Mouse (Mus musculus) myocyte (in vitro differentiated cells): ENCODE measurements around the gene Ep400.

ENCODE experiments used
- E2F4 ChIP-seq: IDR thresholded peaks from one replicate; pipeline ENCODE4 v1.6.1; 2011; ENCODE audit warnings: mild to moderate bottlenecking, control low read depth, moderate library complexity; ENCODE audit not compliant: insufficient read depth
- POLR2A ChIP-seq: IDR thresholded peaks from one replicate; pipeline ENCODE4 v1.6.1; 2011; ENCODE audit warnings: low read depth, mild to moderate bottlenecking, control low read depth, moderate library complexity; ENCODE audit not compliant: insufficient read length
- TCF12 ChIP-seq: IDR thresholded peaks from one replicate; pipeline ENCODE4 v1.6.1; 2011; ENCODE audit warnings: mild to moderate bottlenecking, control low read depth; ENCODE audit not compliant: poor library complexity, insufficient read depth, severe bottlenecking

DNA sequence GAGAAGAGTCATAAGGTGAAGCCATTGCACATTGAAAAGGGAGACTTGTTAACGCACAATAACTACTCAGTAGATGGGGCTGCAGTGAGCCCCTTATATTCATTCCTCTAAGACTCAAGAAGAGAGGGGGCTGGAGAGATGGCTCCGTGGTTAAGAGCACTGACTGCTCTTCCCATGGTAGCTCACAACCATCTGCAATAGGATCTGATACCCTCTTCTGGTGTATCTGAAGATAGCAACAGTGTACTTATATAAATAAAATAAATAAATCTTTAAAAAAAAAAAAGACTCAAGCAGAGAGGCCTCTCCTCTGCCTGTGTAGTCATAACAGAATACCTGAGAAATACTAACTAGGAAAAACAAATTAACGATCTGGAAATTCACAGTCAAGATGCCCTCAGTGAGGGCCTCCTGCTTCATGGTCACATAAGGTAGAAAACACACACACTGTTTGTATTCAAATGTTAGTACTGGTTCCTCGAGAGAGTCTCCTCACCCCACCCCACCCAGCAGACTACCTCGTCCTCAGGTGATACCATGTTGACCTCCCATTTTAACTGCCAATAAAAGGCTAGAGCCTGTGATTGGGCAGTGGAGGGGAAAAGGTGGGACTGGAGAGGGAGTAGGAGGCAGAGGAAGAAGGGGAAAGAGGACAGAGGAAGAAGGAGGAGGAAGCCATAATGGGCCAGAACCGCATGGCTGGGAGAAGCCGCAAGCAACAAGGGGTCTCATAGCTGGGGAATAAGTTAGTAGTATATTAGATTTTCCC, 132.0 kb downstream of the Ep400 start:
- TF ChIP-seq POLR2A (no peak), TCF12 (no peak), E2F4 (no peak)
